Mouse (Mus musculus) gonadal fat pad, adult 2 months (tissue): Measurements from ENCODE around the gene Tagln. TPM values are rescaled to one million over a fixed set of nuclear protein-coding genes. Genes with fewer than 3 reads are reported as not detected.

Source experiments
- DNase-seq: peaks from one replicate; pipeline ENCODE4 v3.0.0-alpha.2; 2012; ENCODE audit warnings: low read depth
- polyA plus RNA-seq: library from polyadenylated mRNA; depleted of rRNA; stranded (reverse); fragments of >200 nt; gene quantifications from 2 replicates; pipeline ENCODE4 v1.2.3, GENCODE M21; 2012; rRNA removed

Gene Tagln
- polyA plus RNA-seq = 310 and 445 TPM in 2 replicates

GRCm38 (mm10) chr9:45935628-45936210 lies at the start of gene Tagln:
Gene Tagln (minus strand): TSS chr9:45936058.
- no peak for DNase-seq

- DNase-seq = no peak
These were observed 49.3 kb upstream of the Tagln start for GRCm38 (mm10) chr9:45985229-45985567.

- no peak for DNase-seq
These were observed 48.8 kb upstream of the Tagln start for GRCm38 (mm10) chr9:45984409-45985228.

- DNase-seq = no peak
These were observed 48.0 kb upstream of the Tagln start for GRCm38 (mm10) chr9:45983676-45984408.

GRCm38 (mm10) chr9:45981331-45981730 lies 45.5 kb upstream of the Tagln start:
- DNase-seq = no peak

GRCm38 (mm10) chr9:45980611-45981010 lies 44.8 kb upstream of the Tagln start:
- no peak for DNase-seq

- no peak for DNase-seq
These were observed 43.9 kb upstream of the Tagln start for GRCm38 (mm10) chr9:45979778-45980177.

- no peak for DNase-seq
These were observed 41.0 kb upstream of the Tagln start for GRCm38 (mm10) chr9:45976884-45977283.

- no peak for DNase-seq
These were observed 27.7 kb upstream of the Tagln start for GRCm38 (mm10) chr9:45963577-45963976.

- no peak for DNase-seq
These were observed 26.0 kb upstream of the Tagln start for GRCm38 (mm10) chr9:45961855-45962254.

GRCm38 (mm10) chr9:45959661-45960060 lies 23.8 kb upstream of the Tagln start:
- DNase-seq = no peak

GRCm38 (mm10) chr9:45958851-45959250 lies 23.0 kb upstream of the Tagln start:
- DNase-seq = no peak

GRCm38 (mm10) chr9:45958023-45958670 lies 22.3 kb upstream of the Tagln start:
- no peak for DNase-seq

GRCm38 (mm10) chr9:45955107-45955963 lies 19.5 kb upstream of the Tagln start, which contains the start of gene Sidt2:
Gene Sidt2 (minus strand): TSS chr9:45955258.
- peak; percentile 40 for DNase-seq

- DNase-seq = no peak
These were observed 18.6 kb upstream of the Tagln start for GRCm38 (mm10) chr9:45954294-45955106.

- peak; percentile 79 for DNase-seq
These were observed 17.8 kb upstream of the Tagln start for GRCm38 (mm10) chr9:45953511-45954293.

GRCm38 (mm10) chr9:45952890-45953289 lies 17.0 kb upstream of the Tagln start:
- DNase-seq = no peak

GRCm38 (mm10) chr9:45952057-45952456 lies 16.2 kb upstream of the Tagln start:
- DNase-seq = no peak

GRCm38 (mm10) chr9:45946872-45947183 lies 11.0 kb upstream of the Tagln start:
- DNase-seq = no peak
